Mouse (Mus musculus) gonadal fat pad, adult 2 months (tissue): ENCODE results near the gene Snx30. TPM values are rescaled to one million over a fixed set of nuclear protein-coding genes. Genes with fewer than 3 reads are reported as not detected.

Source experiments
- DNase-seq: peaks from one replicate; pipeline ENCODE4 v3.0.0-alpha.2; 2012; ENCODE audit warnings: low read depth
- polyA plus RNA-seq: library from polyadenylated mRNA; depleted of rRNA; stranded (reverse); fragments of >200 nt; gene quantifications from 2 replicates; pipeline ENCODE4 v1.2.3, GENCODE M21; 2012

Snx30 gene
- polyA plus RNA-seq, 1 experiment: 6.2 TPM

- DNase-seq: no peak
These were observed 65.4 kb downstream of the Snx30 start for GRCm38 (mm10) chr4:59870859-59871591.

GRCm38 (mm10) chr4:59873240-59873639 is 67.6 kb downstream of the Snx30 start:
- DNase-seq: no peak

DNA sequence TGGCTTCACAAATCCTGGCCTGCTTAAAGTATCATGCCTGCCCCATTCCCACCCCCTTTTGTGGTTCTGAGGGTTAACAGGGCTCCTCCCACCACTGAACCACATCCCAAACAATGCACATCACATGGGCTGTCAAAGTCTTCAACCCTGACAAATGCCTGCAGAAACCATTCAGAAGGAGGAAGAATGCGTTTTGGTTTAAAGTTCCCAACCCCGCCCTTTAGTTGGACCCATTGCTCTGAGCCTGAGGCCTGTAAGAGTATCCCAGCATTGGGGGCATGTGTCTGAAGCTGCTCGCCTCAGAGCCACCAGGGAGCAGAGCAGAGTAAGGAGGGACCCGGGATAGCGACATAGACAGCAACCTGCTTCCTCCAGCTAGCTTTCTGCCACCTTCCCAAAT is 68.2 kb downstream of the Snx30 start:
- DNase-seq: no peak

- DNase-seq: no peak
These were observed 70.9 kb downstream of the Snx30 start for GRCm38 (mm10) chr4:59876570-59876969.

DNA sequence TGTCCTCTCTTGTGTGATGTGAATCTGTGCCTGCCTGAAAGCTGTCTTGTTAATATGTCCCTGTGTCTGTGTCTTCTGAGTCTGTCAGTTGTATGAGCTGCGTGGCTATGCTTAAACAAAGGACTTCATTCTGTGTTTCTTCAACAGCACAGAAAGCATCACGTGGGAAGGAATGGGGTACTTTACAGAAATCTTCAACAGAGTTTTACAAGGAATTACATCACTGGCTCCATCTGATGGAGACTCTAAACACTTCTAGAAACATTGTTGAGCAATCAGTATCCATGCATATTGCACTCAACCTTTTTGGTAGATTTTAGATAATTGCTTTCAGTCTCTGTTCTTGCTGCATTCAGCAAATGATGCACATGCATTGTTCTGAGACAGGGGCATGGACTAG is 71.4 kb downstream of the Snx30 start:
- no peak for DNase-seq

DNA sequence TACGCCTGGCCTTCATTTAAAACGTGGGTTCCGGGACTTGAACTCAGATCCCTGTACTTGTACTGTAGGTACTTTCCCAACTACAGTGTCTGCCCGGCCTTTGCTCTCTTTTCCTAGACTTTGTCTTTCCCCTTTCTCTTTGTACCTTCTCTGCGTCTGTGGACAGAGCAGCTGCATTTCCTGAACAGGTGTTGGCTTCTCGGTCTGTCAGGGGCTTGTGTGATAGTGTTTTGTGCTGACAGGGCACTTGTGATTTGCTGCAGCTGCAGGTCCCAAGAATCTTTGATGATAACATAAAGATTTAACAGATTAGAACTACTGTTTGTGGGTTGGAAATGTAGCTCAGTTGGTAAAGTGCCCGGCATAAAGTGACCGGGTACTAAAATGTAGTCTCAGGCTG is 73.0 kb downstream of the Snx30 start:
- DNase-seq: no peak

DNA sequence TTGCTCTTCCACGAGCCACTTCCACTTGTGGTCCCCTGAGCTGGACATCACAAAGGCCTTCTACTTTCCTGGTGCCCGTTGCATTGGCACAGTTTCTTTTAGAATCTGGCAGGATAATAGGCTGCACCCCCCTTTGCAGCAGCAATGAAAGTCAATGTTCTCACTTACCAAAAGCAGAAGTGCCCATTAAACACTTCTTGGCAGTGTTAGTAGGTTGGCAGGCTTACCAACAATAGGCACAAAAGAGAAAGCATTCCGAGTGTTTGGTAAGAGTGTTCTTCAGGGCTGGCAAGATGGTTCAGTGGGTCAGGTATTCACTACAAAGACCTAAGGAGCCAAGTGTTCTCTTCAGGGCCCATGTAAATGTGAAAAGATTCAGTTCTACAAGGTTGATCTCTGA is 73.8 kb downstream of the Snx30 start:
- no peak for DNase-seq

DNA sequence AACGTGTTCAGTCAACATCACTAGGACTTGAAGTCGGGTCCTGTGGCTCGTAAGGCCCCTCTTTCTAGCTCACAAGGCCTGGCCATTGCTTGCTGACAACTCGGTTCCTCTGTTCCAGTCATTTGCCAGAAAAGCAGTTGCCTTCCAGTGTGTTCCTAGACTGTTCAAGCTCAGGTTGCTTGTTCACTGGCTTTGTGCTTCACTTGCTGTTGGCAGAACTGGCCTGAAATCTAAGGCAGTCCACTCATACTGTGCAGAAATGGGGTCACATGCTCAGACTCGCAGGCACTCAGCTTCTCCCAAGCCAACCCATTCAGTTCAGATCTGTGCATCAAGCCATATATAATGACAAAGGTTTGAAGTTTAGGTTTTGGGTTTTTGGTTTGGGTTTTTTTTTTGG is 75.1 kb downstream of the Snx30 start:
- no peak for DNase-seq

DNA sequence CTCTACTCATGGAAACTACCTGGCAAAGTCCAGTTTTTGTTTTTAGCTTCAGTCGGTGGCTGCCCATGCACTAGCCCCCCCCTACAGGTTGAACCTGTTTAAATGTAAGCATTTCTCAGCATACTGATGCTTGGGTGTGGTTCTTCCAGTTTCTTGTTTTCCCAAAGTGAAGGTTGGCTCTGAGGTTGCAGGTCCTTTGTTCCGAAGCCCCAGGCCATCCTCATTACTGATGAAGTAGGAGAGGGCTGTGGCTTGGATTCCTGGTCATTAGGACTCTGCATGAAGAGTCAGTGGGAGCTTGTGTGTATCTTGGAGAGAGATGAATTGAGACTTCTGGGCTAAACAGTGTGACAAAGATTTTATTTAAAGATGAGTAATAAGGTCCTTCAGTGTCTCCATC is 75.6 kb downstream of the Snx30 start:
- DNase-seq: no peak

- no peak for DNase-seq
These were observed 78.6 kb downstream of the Snx30 start for GRCm38 (mm10) chr4:59884136-59884696.

GRCm38 (mm10) chr4:59886281-59886680 is 80.6 kb downstream of the Snx30 start:
- no peak for DNase-seq

DNA sequence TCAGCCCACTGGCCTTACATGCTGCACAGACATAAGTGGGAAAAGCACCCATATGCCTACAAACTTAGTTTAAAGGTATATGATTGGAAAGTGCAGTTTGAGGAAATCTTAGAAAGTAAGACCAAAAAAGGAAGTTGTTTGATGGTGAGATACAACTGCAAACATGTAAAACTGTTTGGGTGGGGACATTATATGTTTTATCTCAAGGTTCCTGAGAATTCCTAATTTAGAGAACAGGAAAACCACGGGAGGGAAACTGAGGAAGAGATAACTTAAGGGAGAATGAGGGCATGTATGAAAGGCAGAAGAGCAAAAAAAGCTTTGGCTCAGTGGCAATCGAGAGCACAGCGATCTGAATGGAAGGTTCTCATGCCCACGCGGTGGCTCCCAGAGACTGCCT is 81.4 kb downstream of the Snx30 start:
- no peak for DNase-seq

GRCm38 (mm10) chr4:59888014-59888413 is 82.4 kb downstream of the Snx30 start:
- no peak for DNase-seq

GRCm38 (mm10) chr4:59890086-59890600 is 84.5 kb downstream of the Snx30 start:
- DNase-seq: no peak

DNA sequence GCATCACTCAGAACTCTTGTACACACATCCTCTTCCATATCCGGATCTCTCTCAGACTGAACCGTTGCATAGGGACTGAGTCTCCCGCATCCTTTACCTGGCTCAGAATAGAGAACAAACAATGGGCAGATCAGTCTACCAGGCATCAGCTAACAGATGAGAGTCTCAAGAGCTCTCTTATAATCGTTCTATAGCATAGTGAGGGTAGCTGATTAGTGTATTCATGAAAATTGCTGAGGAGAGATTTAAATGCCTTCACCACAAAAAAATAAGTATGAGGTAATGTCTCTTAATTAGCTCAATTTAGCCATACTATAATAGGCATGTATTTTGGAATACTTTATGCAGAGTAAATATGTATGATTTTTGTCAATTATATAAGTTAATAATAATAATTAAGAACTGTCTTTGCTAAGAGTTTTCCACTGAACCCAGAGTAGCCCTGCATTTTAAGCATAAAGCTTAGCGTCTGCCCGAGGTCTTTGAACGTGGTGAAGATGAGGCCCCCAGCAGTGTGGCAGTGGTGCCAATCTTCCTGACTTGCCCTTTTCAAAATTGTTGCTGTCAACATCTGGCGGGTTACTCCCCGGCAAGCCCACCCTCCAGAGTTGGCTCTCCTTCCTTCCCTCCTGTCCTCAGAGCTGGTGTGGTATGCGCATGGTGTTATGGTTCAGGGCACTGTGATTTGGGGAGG is 86.2 kb downstream of the Snx30 start:
- no peak for DNase-seq

DNA sequence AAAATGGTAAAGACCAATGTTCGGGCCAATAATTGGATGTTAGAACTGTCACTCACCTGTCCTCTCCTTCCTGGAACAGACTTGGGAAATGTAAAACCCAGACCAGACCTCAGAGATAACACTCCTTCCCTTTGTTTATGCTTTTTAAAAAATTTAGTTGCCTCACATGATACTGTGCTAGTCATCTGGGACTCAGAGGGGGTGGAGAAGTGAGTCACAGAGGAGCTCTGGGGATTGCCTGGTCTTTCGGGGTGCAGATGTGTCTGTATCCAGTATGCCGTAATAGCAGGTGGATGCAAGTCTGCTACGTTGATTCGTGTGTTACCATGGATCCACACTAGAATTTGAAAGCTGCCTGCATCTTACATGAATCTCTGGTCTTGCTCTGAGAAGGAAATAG is 87.1 kb downstream of the Snx30 start:
- DNase-seq: no peak

GRCm38 (mm10) chr4:59894415-59894814 is 88.8 kb downstream of the Snx30 start:
- DNase-seq: no peak

DNA sequence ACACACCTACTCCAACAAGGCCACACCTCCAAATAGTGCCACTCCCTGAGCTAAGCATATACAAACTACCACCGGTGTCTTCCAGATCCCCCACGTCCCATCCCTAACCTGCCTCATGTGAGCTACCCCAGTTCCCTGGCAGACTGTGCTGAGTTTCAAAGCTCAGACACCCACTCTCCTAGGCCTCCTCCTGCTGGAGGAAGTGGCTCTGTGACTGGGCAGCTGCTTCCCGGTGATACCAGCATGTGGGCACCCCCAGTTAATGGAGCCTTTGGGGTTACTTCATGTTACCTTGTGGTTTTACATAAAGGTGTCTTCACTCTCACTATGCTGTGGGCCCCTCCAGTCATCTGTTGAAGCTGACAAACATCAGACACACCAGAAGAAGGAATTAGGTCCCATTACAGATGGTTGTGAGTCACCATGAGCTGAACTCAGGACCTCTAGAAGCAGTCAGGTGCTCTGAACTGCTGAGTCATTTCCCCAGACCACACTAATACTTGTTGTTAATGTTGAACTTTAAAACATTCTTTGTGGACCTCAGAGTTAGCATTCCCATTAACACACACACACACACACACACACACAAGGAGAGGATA is 89.4 kb downstream of the Snx30 start:
- DNase-seq: no peak

DNA sequence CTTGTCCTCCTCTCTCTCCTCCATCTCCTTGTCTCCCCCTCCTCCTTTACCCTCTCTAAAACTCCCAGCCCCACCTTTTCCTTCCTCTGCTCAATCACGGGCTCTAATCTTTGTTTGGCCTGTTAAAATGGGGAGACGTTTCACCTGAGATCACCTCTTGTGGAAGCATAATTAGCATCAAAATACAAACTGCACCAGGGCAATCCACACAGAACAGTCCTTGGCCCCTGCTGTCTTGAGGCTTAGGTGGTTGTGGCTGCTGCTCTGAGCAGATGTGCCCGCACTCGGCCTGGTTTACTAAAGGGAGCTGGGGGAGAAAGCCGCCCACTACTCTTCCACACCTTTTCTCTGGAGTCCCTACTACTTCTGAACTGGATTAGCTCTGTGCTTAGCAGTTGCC is 90.4 kb downstream of the Snx30 start:
- no peak for DNase-seq

DNA sequence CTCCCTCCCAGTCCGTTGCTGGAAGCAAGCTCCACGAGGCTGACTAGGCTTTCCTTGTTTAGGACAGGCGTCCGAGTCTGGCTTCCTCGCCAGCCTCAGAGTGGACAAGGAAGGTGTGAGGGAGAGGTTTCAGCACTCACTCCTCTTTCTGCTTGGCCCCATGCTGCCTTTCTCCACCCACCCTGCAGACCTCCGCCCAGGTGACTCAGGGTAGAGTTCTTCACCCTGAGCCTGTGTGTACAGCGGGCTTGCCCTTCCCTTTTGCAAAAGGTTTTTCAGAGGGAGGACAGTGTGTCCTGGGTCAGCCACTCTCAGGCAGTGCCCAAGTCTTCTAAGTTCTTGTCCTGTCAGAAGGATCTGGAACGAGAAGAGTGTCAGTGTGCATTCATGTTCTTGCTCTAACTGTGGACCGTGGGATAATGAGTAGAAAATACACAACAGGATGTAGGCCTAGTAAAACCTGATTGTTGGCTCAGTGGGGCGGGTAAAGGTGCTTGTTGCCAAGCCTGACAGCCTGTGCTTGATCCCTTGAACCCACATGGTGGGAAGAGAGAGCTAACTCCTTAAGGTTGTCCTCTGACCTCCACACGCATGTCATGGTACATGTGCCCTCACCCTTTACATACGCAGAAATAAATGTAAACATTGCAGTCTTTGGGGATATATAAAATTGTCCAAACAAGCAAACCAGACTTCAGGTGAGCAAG is 92.3 kb downstream of the Snx30 start:
- no peak for DNase-seq

DNA sequence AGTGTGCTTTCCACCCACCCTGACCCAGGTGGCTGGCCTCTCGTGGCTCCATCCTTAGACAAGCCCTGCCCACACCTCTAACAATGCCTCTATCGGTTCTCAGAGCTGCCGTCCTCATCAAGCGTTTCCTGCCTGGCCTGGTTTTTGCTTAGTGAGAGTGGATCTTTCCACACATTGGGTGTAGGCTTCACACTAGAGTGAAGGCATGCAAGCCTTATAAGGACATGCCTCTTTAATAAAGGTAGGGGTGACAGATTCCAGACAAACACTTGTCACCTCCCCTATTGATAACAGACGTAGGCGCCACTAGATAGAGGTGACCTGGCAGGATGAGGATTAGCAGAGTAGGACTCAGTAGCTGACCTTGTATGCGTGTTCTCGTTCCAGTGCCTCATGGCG is 92.9 kb downstream of the Snx30 start:
- DNase-seq: no peak

- DNase-seq: no peak
These were observed 96.2 kb downstream of the Snx30 start for GRCm38 (mm10) chr4:59901810-59902209.
